Mouse (Mus musculus): Measurements from ENCODE around the gene Pigu. TPM values are rescaled to one million over a fixed set of nuclear protein-coding genes. Genes with fewer than 3 reads are reported as not detected.

The Pigu gene
- total RNA-seq (2021) (10 to 100 TPM; 41.2 to 41.5 TPM), polyA plus RNA-seq (2012; rRNA removed) (19.6 TPM in 2 replicates)
- long read RNA-seq, transcript Pigu-201 (12 exons, 1,636 nt): major isoform, 14 of 17 reads
- long read RNA-seq, partial matches to known transcripts: 3 of 17 reads
- long read RNA-seq, other reads (novel, unspliced or antisense): 0 of 17 reads

GRCm38 (mm10) chr2:155356971-155357591 lies at the start of gene Pigu:
Gene Pigu, minus strand, starts transcription at chr2:155357430.
- peak; percentile 95 for DNase-seq

GRCm38 (mm10) chr2:155404635-155405034 lies 47.4 kb upstream of the Pigu start:
- no peak for DNase-seq

- DNase-seq: no peak
Measured at GRCm38 (mm10) chr2:155401926-155402325, 44.7 kb upstream of the Pigu start.

GRCm38 (mm10) chr2:155400276-155400675 lies 43.0 kb upstream of the Pigu start:
- no peak for DNase-seq

- DNase-seq: no peak
Measured at GRCm38 (mm10) chr2:155394586-155394985, 37.4 kb upstream of the Pigu start.

GRCm38 (mm10) chr2:155388573-155388972 lies 31.3 kb upstream of the Pigu start:
- DNase-seq: no peak

- no peak for DNase-seq
Measured at GRCm38 (mm10) chr2:155387052-155387451, 29.8 kb upstream of the Pigu start.

GRCm38 (mm10) chr2:155386534-155386899 lies 29.3 kb upstream of the Pigu start:
- DNase-seq: no peak

- DNase-seq: no peak
Measured at GRCm38 (mm10) chr2:155385731-155386533, 28.7 kb upstream of the Pigu start.

- DNase-seq: peak; percentile 86
Measured at GRCm38 (mm10) chr2:155385090-155385489, 27.9 kb upstream of the Pigu start.

GRCm38 (mm10) chr2:155382791-155383438 lies 25.7 kb upstream of the Pigu start:
- DNase-seq: peak; percentile 66

GRCm38 (mm10) chr2:155382332-155382700 lies 25.1 kb upstream of the Pigu start:
- DNase-seq: no peak

- DNase-seq: peak; percentile 98
Measured at GRCm38 (mm10) chr2:155381643-155382331, 24.6 kb upstream of the Pigu start.

- DNase-seq: no peak
Measured at GRCm38 (mm10) chr2:155381060-155381437, 23.8 kb upstream of the Pigu start.

GRCm38 (mm10) chr2:155380261-155381059 lies 23.2 kb upstream of the Pigu start, which contains the start of gene Trp53inp2:
Gene Trp53inp2, plus strand, starts transcription at chr2:155381059.
- no peak for DNase-seq

GRCm38 (mm10) chr2:155376191-155376590 lies 19.0 kb upstream of the Pigu start:
- DNase-seq: no peak

GRCm38 (mm10) chr2:155374521-155374920 lies 17.3 kb upstream of the Pigu start:
- DNase-seq: no peak

GRCm38 (mm10) chr2:155373886-155374285 lies 16.7 kb upstream of the Pigu start:
- DNase-seq: no peak

GRCm38 (mm10) chr2:155373302-155373701 lies 16.1 kb upstream of the Pigu start:
- DNase-seq: no peak

GRCm38 (mm10) chr2:155372451-155372850 lies 15.2 kb upstream of the Pigu start:
- no peak for DNase-seq

- no peak for DNase-seq
Measured at GRCm38 (mm10) chr2:155369333-155369883, 12.2 kb upstream of the Pigu start.
